Mouse (Mus musculus): ENCODE data around the gene Bloc1s1.

- TF ChIP-seq CTCF (IDR thresholded peaks at IDR 0.05; ENCODE audit: extremely low read depth, insufficient read depth, insufficient read length, insufficient replicate concordance) (no peak), POLR2A (IDR thresholded peaks at IDR 0.05; ENCODE audit: low read depth, low read length) (no peak)
These were observed 23.9 kb downstream of the Bloc1s1 start for GRCm38 (mm10) chr10:128899759-128900490.
